Mouse (Mus musculus): ENCODE results near the gene Fgd4.
"Not testable (repeated sequence)": the region's sequence is repeated elsewhere in the genome, so short reads cannot be mapped to it uniquely, and the experiment has no call there.

Fgd4 gene

GRCm38 (mm10) chr16:16542956-16543441 is 57.4 kb downstream of the Fgd4 start:
- DNase-seq (ENCODE audit: low read depth, low spot score), result no peak

GRCm38 (mm10) chr16:16539396-16539795 is 61.0 kb downstream of the Fgd4 start:
- DNase-seq (ENCODE audit: low read depth, low spot score), result not testable (repeated sequence)

- DNase-seq (ENCODE audit: low read depth, low spot score), result no peak
Observed at GRCm38 (mm10) chr16:16535232-16535631, 65.1 kb downstream of the Fgd4 start.

- DNase-seq (ENCODE audit: low read depth, low spot score), result no peak
Observed at GRCm38 (mm10) chr16:16528014-16528413, 72.3 kb downstream of the Fgd4 start.

- no peak for DNase-seq (ENCODE audit: low read depth, low spot score)
Observed at GRCm38 (mm10) chr16:16527267-16527666, 73.1 kb downstream of the Fgd4 start.

GRCm38 (mm10) chr16:16526741-16527105 is 73.6 kb downstream of the Fgd4 start:
- no peak for DNase-seq (ENCODE audit: low read depth, low spot score)

GRCm38 (mm10) chr16:16526097-16526740 is 74.1 kb downstream of the Fgd4 start:
- no peak for DNase-seq (ENCODE audit: low read depth, low spot score)

GRCm38 (mm10) chr16:16525266-16525904 is 75.0 kb downstream of the Fgd4 start:
- DNase-seq (ENCODE audit: low read depth, low spot score), result no peak

GRCm38 (mm10) chr16:16523632-16524031 is 76.7 kb downstream of the Fgd4 start:
- no peak for DNase-seq (ENCODE audit: low read depth, low spot score)

- not testable (repeated sequence) for DNase-seq (ENCODE audit: low read depth, low spot score)
Observed at GRCm38 (mm10) chr16:16522869-16523268, 77.5 kb downstream of the Fgd4 start.

- DNase-seq (ENCODE audit: low read depth, low spot score), result no peak
Observed at GRCm38 (mm10) chr16:16501491-16501890, 98.9 kb downstream of the Fgd4 start.

- no peak for DNase-seq (ENCODE audit: low read depth, low spot score)
Observed at GRCm38 (mm10) chr16:16500926-16501325, 99.4 kb downstream of the Fgd4 start.

GRCm38 (mm10) chr16:16498798-16499197 is 101.6 kb downstream of the Fgd4 start:
- no peak for DNase-seq (ENCODE audit: low read depth, low spot score)

GRCm38 (mm10) chr16:16485523-16486043 is 114.8 kb downstream of the Fgd4 start:
- DNase-seq (ENCODE audit: low read depth, low spot score), result no peak

GRCm38 (mm10) chr16:16484601-16485000 is 115.7 kb downstream of the Fgd4 start:
- DNase-seq (ENCODE audit: low read depth, low spot score), result no peak

GRCm38 (mm10) chr16:16473451-16473850 is 126.9 kb downstream of the Fgd4 start:
- not testable (repeated sequence) for DNase-seq (ENCODE audit: low read depth, low spot score)

GRCm38 (mm10) chr16:16450021-16450420 is 150.3 kb downstream of the Fgd4 start:
- DNase-seq (ENCODE audit: low read depth, low spot score), result no peak

- DNase-seq (ENCODE audit: low read depth, low spot score), result no peak
Observed at GRCm38 (mm10) chr16:16438436-16438835, 161.9 kb downstream of the Fgd4 start.

GRCm38 (mm10) chr16:16422456-16422855 is 177.9 kb downstream of the Fgd4 start:
- no peak for DNase-seq (ENCODE audit: low read depth, low spot score)

GRCm38 (mm10) chr16:16367217-16367616 is 233.1 kb downstream of the Fgd4 start:
- not testable (repeated sequence) for DNase-seq (ENCODE audit: low read depth, low spot score)
